Mouse (Mus musculus) C2C12 (cell line): ENCODE results near the gene Atp11c.

ENCODE experiments used
- CTCF ChIP-seq: IDR thresholded peaks from one replicate; pipeline ENCODE4 v1.5.1; 2011; ENCODE audit not compliant: control insufficient read depth, insufficient read depth, insufficient read length
- MAX ChIP-seq: IDR thresholded peaks from one replicate; pipeline ENCODE4 v1.6.1; 2011; ENCODE audit warnings: mild to moderate bottlenecking, control low read depth
- MYOD1 ChIP-seq: IDR thresholded peaks from one replicate; pipeline ENCODE4 v1.6.1; 2011; ENCODE audit warnings: low read depth; ENCODE audit not compliant: control insufficient read depth, insufficient read length
- MYOG ChIP-seq: IDR thresholded peaks from one replicate; pipeline ENCODE4 v1.6.1; 2011; ENCODE audit not compliant: control insufficient read depth, insufficient read length; ENCODE audit errors: extremely low read depth
- USF1 ChIP-seq: IDR thresholded peaks from one replicate; pipeline ENCODE4 v1.6.1; 2011; ENCODE audit warnings: low read depth, mild to moderate bottlenecking, control low read depth, moderate library complexity

GRCm38 (mm10) chrX:60344991-60345390 lies 247.5 kb downstream of the Atp11c start:
- TF ChIP-seq CTCF: no peak
- TF ChIP-seq MYOD1: no peak
- TF ChIP-seq USF1: no peak
- no peak for TF ChIP-seq MYOG
- TF ChIP-seq MAX: no peak
